Mouse (Mus musculus): Measurements from ENCODE around the gene Zmiz1.

Gene Zmiz1

DNA sequence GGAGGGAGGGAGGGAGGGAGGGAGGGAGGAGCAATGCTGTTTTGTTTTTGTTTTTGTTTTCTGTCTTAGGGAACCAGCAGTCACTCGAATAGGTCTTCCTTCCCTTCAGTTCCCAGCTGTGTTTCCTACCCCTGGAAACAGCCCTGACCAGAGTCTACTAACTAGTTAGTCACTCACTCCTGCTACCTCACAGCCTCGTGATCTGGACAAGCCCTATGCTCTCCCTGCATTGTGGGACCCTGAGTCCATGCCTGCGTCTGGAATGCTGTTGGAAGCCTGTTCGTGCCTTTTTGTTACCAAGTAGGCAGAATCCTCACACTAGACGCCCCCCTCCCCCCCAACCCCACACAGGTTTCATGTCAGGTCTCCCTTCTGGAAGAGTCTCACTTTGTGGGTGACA lies 15.0 kb downstream of the Zmiz1 start:
- no peak for DNase-seq

GRCm38 (mm10) chr14:25474732-25475131 lies 15.7 kb downstream of the Zmiz1 start:
- no peak for DNase-seq

DNA sequence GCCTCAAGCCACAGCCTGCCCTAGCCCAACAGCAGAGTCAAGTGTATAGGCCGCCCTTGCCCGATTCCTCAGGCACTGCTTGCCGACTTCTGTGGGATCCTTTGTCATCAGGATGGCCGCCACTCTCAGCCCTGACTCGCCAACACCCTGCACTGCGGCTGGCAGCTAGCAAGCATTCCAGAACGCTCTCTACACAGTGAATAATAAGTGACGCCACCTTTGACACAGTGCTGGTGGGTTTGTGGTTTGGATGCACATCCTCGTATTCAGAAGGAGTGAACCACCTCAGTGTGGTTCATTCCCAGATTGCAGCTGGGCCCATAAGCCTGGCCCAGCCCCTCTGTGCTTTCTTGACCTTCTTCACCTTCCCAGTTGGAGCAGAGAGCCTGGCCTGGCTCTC lies 17.1 kb downstream of the Zmiz1 start:
- DNase-seq, result no peak

DNA sequence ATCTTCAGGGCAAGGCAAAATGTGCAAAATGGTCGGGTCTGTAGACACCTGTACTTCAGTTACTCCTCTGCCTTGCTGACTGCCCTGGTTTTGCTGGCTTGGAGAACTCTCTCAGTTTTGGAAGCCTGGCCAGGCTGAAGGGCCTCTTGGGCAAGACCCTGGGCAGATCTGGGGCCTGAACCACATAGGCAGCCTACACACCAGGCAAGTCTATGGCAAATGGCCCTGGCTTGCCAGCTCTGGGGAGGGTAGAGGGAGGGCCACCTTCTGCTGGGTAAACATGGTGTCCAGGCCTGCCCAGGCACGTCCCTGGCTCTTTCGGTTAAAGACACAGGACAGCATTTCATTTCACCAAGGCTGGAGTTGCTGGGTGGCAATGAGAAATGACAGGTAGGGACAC lies 17.5 kb downstream of the Zmiz1 start:
- DNase-seq, result peak; percentile 89

DNA sequence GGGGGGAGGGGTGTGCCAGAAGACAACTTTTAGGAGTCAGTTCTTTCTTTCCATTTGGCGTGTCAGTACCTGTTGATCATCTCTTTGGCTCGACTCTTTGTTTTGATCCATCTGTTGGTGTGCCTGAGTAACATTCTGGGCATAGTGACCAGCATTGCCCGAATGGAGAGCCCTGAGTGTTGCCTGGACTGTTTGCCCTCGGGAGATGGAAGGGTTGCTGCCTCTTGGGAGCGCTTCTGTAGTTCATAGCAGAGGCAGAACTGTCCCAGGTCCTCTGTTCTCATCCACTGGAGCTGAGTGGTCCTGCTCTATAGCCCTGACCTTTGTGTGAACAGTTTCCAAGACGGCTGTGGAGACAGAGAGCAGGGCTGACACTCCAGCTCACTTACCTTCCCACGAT lies 18.3 kb downstream of the Zmiz1 start:
- DNase-seq, result no peak

GRCm38 (mm10) chr14:25478257-25478656 lies 19.3 kb downstream of the Zmiz1 start:
- DNase-seq, result no peak

- DNase-seq, result peak; percentile 84
These were observed 19.8 kb downstream of the Zmiz1 start for GRCm38 (mm10) chr14:25478755-25479154.

GRCm38 (mm10) chr14:25479841-25480252 lies 20.9 kb downstream of the Zmiz1 start:
- DNase-seq, result no peak

DNA sequence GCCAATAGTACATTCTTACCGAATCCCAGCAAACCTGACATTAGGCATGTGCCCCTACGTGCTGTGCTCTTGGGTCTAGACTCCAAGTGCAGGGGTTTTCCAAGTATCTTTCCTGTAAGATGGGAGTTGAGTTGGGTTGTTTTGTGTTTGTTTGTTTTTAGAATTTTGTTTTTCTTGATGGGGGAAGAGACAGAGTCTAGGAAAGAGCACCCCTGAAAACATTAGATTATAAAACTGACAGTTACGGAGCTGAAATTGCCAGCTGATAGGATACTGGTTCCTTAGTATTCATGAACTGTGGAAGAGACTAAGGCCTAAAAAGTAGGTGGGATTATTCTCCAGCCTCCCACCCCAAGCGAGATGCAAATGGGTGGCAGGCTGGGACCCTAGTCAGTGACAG lies 21.5 kb downstream of the Zmiz1 start:
- DNase-seq, result no peak

DNA sequence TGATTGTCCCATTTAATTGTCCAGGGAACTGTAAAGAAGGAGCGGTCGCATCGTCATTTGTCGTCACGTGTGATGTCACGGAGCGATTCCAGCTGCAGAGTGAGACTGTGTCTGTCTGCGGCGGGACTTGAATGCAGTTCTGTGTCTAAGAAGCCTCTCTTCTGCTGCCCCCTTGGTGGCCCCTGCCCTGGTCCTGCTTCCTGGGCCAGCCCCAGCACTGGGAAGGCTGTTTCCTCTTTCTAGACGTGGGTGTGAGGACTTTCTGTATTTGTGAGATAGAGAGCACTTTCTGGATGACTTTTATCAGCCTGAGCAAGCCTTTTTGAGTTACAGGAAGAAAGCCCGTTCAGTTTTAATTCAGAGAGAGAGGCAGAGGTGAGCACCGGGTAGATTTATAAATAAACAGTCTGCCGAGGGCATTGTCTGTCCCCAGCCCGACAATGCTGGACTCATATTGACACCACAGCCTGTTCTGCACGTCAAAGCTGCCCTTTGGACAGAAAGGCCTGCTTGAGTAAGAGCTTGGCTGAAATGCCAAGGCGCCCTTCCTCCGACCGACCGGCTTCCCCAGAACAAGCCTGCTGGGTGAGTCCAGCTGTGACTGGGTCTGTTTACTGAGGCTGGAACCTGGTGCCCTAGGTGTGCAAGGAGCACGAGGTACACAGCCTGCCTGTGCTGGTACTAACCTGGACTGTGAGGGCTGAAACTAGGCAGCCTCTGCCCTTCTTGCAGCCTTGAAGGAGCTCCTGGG lies 22.1 kb downstream of the Zmiz1 start:
- DNase-seq, result no peak

GRCm38 (mm10) chr14:25481667-25482331 lies 22.8 kb downstream of the Zmiz1 start:
- no peak for DNase-seq

DNA sequence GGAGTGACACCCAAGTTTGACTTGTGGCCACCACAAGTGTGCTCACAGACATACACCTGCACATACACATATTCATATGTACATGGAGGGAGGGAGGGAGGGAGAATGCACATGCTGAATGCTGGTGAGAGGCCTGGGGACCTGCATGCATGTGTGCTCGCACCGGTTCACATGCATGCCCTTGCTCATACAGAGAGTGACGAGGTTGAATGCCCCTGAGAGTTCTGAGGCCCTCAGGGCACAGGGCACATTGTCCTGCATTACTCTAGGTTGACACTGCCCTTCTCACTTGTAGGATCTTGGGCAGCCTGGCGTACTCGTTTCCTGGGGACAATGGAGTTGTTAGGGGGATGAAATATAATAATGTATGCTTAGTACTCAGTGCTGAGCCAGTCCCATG lies 23.4 kb downstream of the Zmiz1 start:
- no peak for DNase-seq

GRCm38 (mm10) chr14:25483285-25483684 lies 24.3 kb downstream of the Zmiz1 start:
- no peak for DNase-seq

DNA sequence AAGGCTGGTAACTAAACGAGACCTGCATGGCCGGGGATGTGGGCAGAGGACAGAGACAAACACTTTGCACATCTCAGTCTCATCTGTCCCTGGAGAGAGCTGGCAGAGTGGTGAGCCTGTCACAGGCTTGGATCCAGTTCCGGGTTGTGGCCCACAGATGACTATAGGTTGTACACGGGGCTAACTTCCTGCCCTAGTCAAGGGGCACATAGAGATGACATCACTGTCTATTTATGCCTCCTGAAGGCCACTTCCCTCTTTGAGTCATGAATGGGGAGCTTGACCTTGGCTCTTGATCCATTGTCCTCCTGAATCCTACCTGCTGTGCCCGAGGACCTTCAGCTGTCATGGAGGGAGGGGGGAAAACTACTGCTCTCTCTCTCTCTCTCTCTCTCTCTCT lies 25.1 kb downstream of the Zmiz1 start:
- no peak for DNase-seq

DNA sequence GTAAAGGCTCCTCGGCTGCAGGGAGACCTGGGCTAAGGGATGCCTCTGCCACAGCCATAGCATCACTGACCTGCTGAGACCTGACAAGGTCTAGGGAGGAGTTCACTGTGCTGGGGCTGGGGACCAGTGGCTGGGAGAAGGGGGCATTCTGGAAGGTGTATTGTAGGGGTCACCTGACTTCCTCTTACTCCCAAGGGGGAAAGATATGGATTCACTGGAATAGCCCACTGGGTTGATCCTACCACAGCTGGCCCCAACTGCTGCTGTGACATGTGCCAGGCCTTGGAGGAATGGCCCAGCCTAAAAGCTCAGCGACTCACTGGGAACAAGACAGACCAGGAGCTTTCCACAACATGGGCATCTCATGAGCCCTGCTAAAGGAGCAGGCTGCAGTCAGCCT lies 27.2 kb downstream of the Zmiz1 start:
- no peak for DNase-seq

DNA sequence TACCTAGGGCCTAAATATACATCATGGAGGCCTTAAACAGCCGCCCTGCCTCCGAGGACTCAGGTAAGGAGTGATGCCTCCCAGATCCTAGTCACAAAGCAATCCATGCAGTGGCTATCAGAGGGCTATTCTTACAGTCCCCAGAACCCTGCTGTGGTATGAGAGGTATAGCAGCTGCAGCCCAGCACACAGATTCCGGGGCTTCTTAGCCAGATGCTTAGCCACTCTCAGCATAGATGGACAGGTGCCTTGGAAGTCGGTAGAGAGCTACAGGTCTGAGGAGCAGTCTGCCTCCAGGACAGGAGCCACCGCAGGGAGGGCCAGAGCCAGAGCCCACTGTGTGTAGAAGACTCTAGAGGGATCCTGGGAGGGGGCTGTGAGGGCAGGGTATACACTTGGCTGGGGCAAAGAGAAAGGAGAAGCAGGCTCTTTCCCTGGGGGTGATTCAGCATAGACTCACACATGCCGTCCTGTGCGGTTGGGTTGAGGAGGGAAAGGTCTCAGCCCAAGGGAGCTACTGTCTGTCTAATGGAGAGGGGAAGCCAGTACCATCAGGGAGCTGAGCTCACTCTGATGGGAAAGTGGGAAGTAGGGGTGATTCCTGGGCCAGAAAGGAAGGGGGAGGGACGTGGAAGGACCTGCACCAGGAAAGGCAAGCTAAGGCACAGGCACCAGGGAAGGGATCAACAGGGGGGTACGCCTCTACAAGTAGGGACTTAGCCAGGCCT lies 27.9 kb downstream of the Zmiz1 start:
- DNase-seq, result no peak

DNA sequence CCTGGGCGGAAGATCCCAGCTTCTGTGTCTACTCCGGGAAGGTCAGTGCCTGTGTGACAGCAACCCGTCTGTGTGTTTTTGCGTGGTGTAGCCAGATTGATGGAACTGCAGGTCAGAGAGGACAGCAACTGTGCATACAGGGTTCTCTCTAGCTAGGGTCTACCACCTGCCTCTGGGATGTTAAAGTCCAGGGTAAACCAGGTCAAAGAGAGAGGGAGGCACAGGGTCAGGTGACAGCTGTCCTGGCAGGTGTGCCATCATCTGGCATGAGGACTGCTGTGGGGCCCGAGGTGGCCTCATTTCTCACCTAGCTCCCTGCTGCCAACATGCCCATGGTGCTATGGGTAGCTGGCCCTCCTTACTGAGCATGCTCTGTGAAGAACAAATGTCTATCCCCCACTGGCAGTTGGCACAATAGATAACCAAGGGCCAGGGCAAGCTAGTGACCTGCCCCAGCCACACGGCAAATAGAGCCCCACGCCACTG lies 28.5 kb downstream of the Zmiz1 start:
- peak; percentile 80 for DNase-seq

GRCm38 (mm10) chr14:25488097-25488613 lies 29.2 kb downstream of the Zmiz1 start:
- DNase-seq, result peak; percentile 92

DNA sequence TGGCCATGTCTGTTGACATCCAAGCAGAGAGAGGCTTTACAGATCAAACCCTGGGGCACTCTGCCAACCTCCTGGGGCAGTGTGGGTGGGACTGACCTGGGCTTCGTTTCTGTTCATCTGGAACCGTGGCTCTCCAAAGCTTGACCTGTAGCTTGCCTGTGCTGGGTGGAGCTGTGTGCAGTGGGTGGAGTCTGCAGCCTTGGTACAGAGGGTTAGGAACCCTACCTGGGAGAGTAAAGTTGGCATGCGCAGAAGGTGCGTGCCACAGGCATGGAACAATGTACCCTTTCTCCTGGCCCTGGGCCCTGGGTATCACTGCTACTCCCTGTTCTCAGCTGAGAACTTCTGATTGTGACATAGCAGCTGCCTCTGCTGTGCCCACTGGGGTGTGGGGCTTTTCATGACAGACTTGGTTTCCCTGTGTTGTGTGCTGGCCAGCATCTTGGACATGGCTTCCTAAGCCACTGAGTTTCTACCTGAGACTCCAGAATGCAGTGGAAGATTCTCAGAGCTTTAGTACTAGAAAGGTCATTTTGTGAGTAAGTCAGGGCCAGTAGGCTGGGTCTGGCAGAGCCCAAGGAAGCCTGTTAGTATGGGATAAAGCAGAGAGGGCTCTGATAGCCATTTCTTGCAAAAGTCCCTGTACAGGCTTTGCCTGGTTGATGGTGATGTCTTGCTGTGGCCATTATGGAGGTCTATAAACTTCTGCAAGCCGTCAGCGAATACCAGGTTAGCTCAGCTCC lies 30.5 kb downstream of the Zmiz1 start:
- DNase-seq, result peak; percentile 82

GRCm38 (mm10) chr14:25491961-25492360 lies 33.0 kb downstream of the Zmiz1 start:
- DNase-seq, result peak; percentile 31

- no peak for DNase-seq
These were observed 33.7 kb downstream of the Zmiz1 start for GRCm38 (mm10) chr14:25492567-25493279.

All from cerebellum, adult 9-11 months (tissue).